Mouse (Mus musculus) testis, postnatal 14 days (tissue): Measurements from ENCODE around the gene Krtap4-1.

Experiments
- DNase-seq: peaks from one replicate; pipeline ENCODE4 v3.0.0; 2021; ENCODE audit warnings: low spot score

The Krtap4-1 gene

DNA sequence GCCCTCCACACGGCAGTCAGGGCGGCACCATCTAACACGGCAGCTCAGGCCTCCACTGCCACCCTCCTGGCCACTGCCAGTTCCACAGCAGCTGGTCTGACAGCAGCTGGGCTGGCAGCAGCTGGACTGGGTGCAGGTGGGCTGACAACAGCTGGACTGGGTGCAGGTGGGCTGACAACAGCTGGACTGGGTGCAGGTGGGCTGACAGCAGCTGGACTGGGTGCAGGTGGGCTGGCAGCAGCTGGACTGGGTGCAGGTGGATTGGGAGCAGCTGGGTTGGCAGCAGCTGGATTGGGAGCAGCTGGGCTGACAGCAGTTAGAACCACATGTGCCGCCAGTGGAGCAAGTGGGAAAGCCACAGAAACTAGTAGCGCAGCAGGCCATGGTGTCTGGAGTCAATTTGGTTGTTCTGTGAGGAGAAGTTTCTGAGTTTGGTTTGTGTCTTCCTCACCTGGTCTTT, 44.8 kb downstream of the Krtap4-1 start, which contains the start of gene Krtap1-4:
Gene Krtap1-4, minus strand, starts transcription at position 410 of the 460 bp plus-strand sequence.
- no peak for DNase-seq

DNA sequence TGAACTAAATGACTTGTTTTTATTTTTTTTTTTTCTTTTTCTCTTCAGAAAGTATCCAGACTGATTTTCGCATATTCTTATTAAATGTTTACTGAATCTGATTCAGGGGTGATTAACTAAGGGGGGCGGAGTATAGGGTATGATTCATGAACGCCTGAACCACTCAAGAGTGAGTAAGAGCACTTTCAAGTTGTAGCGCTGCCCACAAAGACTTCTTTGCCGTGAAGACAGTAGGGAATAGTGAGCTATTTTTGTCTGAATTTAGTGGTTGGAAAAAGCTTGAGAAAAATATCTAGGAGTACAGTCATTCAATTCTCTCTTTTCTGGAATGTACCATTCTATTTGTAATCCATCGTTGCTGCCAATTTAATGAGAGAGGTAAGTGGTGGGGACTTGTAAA, 46.5 kb downstream of the Krtap4-1 start:
- no peak for DNase-seq

DNA sequence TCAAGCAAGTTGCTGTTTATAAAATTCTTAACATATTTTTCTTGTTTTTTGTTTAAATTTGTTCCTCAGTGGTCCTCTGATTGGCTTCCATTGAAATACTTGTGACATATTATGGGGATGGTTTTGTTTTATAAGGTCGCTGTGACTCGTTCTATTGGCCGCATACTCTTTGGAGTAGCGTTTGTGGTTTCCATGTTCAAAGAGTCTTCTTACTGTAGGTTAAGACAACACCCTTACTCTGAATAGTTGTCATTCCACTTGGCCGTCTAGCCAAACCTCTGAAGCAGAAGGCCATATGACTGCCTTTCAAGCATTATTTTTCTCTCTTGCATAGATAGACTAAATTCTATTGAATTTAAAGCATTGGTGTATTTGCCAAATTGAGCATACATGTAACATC, 47.0 kb downstream of the Krtap4-1 start:
- DNase-seq, result no peak

DNA sequence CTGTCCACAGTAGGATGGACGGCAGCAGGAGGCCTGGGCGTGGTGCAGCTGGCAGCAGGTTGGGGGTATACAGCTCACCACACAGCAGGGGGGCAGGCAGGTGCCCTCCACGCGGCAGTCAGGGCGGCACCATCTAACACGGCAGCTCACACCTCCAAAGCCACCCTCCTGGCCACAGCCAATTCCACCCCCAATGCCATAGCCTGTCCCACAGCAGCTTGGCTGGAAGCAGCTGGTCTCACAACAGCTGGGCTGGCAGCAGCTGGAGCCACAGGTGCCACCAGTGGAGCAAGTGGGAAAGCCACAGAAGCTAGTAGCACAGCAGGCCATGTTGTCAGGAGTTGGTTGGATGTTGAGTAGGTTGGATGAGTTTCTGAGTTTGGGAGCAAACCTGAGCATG, 47.4 kb downstream of the Krtap4-1 start, which contains the start of gene Krtap1-5:
Gene Krtap1-5, minus strand, starts transcription at position 381 of the 400 bp plus-strand sequence.
- no peak for DNase-seq
